Mouse (Mus musculus): ENCODE results near the gene Radil.

GRCm38 (mm10) chr5:142574323-142575057, 23.6 kb upstream of the Radil start:
- no peak for TF ChIP-seq POLR2A (IDR thresholded peaks at IDR 0.05; ENCODE audit: insufficient read depth, low read length)
- TF ChIP-seq CTCF (IDR thresholded peaks at IDR 0.05; ENCODE audit: low read depth, low read length): no peak
- no peak for TF ChIP-seq EP300 (IDR thresholded peaks at IDR 0.05; ENCODE audit: insufficient read depth, low read depth, low read length)
